Mouse (Mus musculus): ENCODE measurements at regions not wholly inside any gene's neighbourhood (a gene's known extent, or its start where the extent isn't known, plus 50 kb on each side); places are given as distances from the start of the nearest gene placed in this dataset.

DNA sequence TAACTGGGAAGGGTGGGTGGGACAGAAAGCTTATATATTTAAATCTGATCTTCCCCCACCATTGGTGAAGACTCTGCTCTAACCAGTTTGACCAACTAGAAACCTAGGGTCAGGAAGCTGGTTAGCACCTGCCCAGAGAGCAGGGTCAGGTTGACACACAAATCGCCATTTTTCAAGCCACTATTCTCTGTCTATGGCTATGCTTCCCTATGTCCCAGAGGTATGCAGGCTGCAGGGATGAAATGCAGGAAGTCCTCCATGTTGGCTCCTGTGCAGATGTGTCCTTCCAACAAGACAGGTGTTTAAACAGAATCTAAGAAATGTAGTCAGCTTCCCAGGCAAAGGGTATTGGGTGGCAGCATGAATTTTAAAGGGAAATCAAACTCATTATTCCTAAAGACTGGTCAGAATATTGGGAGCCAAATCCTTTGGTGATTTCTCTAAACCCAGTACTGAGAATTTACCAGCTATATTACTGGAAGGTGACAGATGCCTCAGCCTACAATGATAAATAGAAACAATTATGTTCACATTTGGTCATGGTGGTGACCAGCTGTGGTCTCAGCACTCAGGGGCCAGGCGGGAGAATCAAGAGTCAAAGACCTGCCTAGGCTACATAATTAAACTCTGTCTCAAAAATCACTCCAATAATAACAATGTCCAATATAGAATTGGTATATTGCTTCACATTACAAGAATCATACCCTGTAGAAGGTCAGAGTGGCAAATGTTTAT is 55.6 kb upstream of the Dapk1 start:
- DNase-seq (ENCODE audit: extremely low spot score in 1 of 2, low spot score in 1 of 2): no peak

Small RNA genes in the stretch of these regions (microRNA-seq; reads per million reads assigned to microRNA genes)
- gene Gm24999 (0 reads per million in 2 experiments), gene Gm25000 (0 reads per million in 2 experiments)

Measured in layer of hippocampus, postnatal 25 days (tissue).